Mouse (Mus musculus) lung, postnatal 0 days (tissue): ENCODE measurements around the gene Lhfpl4.

ENCODE experiments used
- CTCF ChIP-seq: IDR thresholded peaks from 2 replicates; pipeline ENCODE4 v1.5.1; 2016; ENCODE audit warnings: antibody characterized with exemption, mild to moderate bottlenecking
- EP300 ChIP-seq: IDR thresholded peaks from 2 replicates; pipeline ENCODE4 v1.6.1; 2016; ENCODE audit warnings: antibody characterized with exemption, mild to moderate bottlenecking, control low read depth

DNA sequence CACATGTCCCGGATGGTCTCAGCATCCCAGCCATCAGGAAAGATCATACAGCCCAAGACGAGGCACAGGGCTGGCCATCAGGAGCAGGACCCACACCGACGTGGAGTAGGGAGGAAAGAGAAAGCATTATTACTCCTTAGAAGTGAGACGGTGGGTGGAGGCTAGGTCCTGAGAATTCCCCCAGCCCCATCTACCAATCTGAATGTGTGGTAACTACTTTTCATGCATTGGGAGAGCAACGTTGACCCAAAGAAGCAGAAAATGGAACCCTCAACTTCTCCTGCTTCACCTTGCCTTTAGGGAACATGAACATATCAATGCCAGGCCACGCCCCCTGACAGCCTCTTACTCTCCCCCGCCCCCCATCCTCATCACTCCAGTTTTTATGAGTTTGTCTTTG is 18.6 kb downstream of the Lhfpl4 start:
- TF ChIP-seq EP300 (no peak), CTCF (no peak)
